Mouse (Mus musculus) heart, embryonic 14.5 days (tissue): Measurements from ENCODE around the gene Gm39653. TPM values are rescaled to one million over a fixed set of nuclear protein-coding genes. Genes with fewer than 3 reads are reported as not detected.
"Not testable (repeated sequence)": the region's sequence is repeated elsewhere in the genome, so short reads cannot be mapped to it uniquely, and the experiment has no call there.

Experiments used
- ATAC-seq: fragments of 200-750 bp; cut with Nextera tagmentation; 2 replicates; pipeline ENCODE4 v1.8.0; 2017; ENCODE audit warnings: low read depth, moderate TSS enrichment; ENCODE audit not compliant: insufficient number of reproducible peaks, insufficient read depth, low FRiP score
- H3K27ac ChIP-seq, 2 experiments: fragments of 200-500 bp in 1 of 2; fragments of 300-500 bp in 1 of 2; sonication (generic) in 1 of 2; replicated peaks in 1 of 2; 2 replicates each; pipeline ENCODE4 v1.5.1; 2012 to 2014; ENCODE audit warnings: low read depth in 2 of 2, low read length in 2 of 2, control low read depth in 1 of 2, mild to moderate bottlenecking in 1 of 2, mixed read lengths in 1 of 2; ENCODE audit not compliant: control insufficient read depth in 1 of 2, insufficient read depth in 1 of 2
- H3K27me3 ChIP-seq: fragments of 300-500 bp; sonication (generic); 2 replicates; pipeline ENCODE4 v1.6.1; 2014; ENCODE audit warnings: mild to moderate bottlenecking, low read length, control low read depth; ENCODE audit not compliant: control insufficient read depth, insufficient read depth
- H3K36me3 ChIP-seq: fragments of 300-500 bp; sonication (generic); 2 replicates; pipeline ENCODE4 v1.6.1; 2014; ENCODE audit warnings: mild to moderate bottlenecking, control low read depth, low read length, mixed read lengths; ENCODE audit not compliant: control insufficient read depth, insufficient read depth
- H3K4me1 ChIP-seq, 2 experiments: fragments of 200-500 bp in 1 of 2; fragments of 300-500 bp in 1 of 2; sonication (generic) in 1 of 2; 2 replicates each; pipeline ENCODE4 v1.6.1; 2012 to 2014; ENCODE audit warnings: low read length in 2 of 2, control low read depth in 1 of 2, mixed read lengths in 1 of 2; ENCODE audit not compliant: control insufficient read depth in 2 of 2, insufficient read depth in 2 of 2
- H3K4me2 ChIP-seq: fragments of 300-500 bp; sonication (generic); 2 replicates; pipeline ENCODE4 v1.6.1; 2014; ENCODE audit warnings: mild to moderate bottlenecking, low read length
- H3K4me3 ChIP-seq, 2 experiments: fragments of 200-500 bp in 1 of 2; fragments of 300-500 bp in 1 of 2; sonication (generic) in 1 of 2; 2 replicates each; pipeline ENCODE4 v1.5.1; 2012 to 2014; ENCODE audit warnings: low read length in 2 of 2, mild to moderate bottlenecking in 2 of 2, control low read depth in 1 of 2, low read depth in 1 of 2, moderate library complexity in 1 of 2; ENCODE audit not compliant: control insufficient read depth in 1 of 2, insufficient read depth in 1 of 2
- H3K9ac ChIP-seq: fragments of 300-500 bp; sonication (generic); 2 replicates; pipeline ENCODE4 v1.6.1; 2014; ENCODE audit warnings: mild to moderate bottlenecking, low read length
- H3K9me3 ChIP-seq: fragments of 300-500 bp; sonication (generic); 2 replicates; pipeline ENCODE4 v1.6.1; 2016; ENCODE audit warnings: low read length, control low read depth; ENCODE audit not compliant: control insufficient read depth
- WGBS: fragments of 180-500 bp; shearing (Covaris S2); extraction: QIAGEN DNeasy Blood & Tissue Kit; methylation state at CpG from one replicate; pipeline ENCODE4 v1.1.7; 2014; 5-methylcytosine and 5-hydroxymethylcytosine counted together
- polyA plus RNA-seq: library from polyadenylated mRNA; unstranded; fragments of >200 nt; fragmentation: Nextera tagmentation; extraction: Ambion mirVana; gene quantifications from 2 replicates; pipeline ENCODE4 v1.2.1, GENCODE M21; 2014

The Gm39653 gene
- polyA plus RNA-seq, 1 experiment from 2014 or later: not detected

DNA sequence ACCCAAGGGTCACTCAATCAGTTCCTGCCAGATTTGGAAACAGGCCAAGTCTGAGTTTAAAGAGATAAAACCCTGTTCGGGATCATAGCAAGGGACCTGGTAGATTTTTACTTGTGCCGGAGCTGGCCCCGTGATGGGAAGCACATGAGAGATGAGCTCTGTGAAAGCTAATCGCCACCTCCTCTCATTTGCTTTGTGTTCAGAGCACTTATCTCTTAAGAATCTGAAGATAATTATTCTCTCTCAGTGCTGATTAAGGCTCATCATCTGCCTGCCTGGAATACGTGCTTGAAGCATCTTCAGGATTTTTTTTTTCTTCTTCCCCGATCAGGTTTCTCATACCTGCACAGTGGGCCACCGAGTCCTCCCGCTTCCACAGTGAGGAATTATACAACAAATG, 36.6 kb upstream of the Gm39653 start:
- Histone ChIP-seq H3K36me3 (no peaks in the 10 kb centered on the region), H3K4me1 (no peaks in the 10 kb centered on the region), H3K4me2 (no peak overlapping the region), H3K9me3 (no peaks in the 10 kb centered on the region), H3K27ac (no peak overlapping the region), H3K9ac (no peak overlapping the region), H3K4me3 (no peak overlapping the region), H3K27me3 (no peaks in the 10 kb centered on the region)
- no peak for ATAC-seq
- WGBS: 64% methylated on average over 8 of the region's 8 CpGs

DNA sequence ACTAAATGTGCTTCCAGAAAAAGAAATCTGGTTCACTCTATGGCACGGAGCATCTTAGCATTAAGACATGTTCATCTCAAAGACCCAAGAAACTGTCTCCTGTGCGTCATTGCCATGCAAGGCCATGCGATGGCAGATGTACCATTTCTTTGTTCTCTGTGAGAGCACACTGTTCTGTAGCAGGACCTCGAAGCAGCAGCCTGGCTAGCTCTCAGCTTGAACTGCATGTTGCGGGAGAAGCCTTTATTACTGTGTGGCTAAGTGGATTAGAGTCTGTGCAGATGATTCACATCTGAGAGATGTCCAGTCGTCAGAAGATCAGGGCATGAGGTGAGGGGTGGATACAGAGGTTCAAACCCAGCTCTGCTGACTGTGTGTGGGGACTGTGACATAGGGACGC, 28.9 kb upstream of the Gm39653 start:
- H3K9ac ChIP-seq: no peak overlapping the region
- ATAC-seq: no peak
- 74% methylated on average over 7 of the region's 7 CpGs for WGBS
- H3K27ac ChIP-seq: no peak overlapping the region
- H3K27me3 ChIP-seq: no peaks in the 10 kb centered on the region
- H3K4me1 ChIP-seq: no peaks in the 10 kb centered on the region
- no peaks in the 10 kb centered on the region for H3K36me3 ChIP-seq
- H3K4me2 ChIP-seq: no peak overlapping the region
- H3K4me3 ChIP-seq: no peak overlapping the region
- no peaks in the 10 kb centered on the region for H3K9me3 ChIP-seq

DNA sequence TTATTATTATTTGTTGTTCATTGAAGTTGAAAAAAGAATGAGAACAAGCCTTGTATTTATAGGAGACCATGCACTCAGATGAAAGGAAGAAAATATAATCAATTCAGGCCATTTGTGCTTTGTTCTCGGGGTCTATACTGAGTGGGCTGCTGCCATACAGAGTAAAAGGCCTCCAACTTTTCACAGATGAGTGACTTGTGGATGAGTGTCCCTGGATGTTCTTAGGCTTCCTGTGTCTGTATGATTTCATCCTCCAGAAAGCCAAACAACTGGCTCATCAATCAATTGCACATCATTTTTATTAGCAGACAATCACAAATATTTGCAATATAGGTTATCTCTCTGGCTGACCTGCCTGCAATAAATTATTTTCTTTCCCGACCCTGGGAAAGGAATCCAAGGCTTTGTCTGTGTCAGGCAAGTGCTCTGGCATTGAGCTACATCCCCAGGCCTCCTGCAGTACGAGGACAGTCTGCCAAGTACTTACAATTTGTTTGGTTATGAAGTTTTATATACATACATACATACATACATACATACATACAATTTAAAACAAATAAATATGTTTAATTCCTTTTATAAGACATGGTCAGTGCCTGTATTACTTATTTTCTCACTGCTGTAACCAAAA, 11.8 kb upstream of the Gm39653 start:
- Histone ChIP-seq H3K4me2 (no peak overlapping the region), H3K36me3 (no peaks in the 10 kb centered on the region), H3K9me3 (0 out of 2 replicates have a peak, but pooled peaks cover 2% of the 10 kb centered on the region), H3K27ac (no peak overlapping the region), H3K9ac (no peak overlapping the region), H3K4me3 (no peak overlapping the region), H3K4me1 (no peaks in the 10 kb centered on the region), H3K27me3 (no peaks in the 10 kb centered on the region)
- WGBS: 47% methylated on average over 3 of the region's 3 CpGs
- no peak for ATAC-seq

DNA sequence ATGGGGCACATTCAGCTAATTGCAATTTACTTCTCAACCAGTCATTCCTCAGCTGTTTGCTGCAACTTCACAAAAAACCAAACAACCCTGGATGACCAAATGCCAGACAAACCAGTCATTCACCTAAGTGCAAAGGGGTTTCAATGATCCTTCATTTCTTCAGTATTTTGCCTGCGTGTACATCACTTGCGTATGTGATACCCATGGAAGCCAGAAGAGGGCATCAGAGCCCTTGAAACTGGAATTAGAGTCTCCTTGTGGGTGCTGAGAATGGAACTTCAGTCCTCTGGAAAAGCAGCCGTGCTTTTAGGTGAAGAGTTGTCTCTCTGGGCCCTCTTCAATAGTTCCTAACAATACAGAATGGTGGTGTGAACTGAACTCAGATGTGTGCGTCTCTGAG, 6.2 kb upstream of the Gm39653 start:
- no peak overlapping the region for H3K4me2 ChIP-seq
- no peak overlapping the region for H3K4me3 ChIP-seq
- no peak overlapping the region for H3K27ac ChIP-seq
- no peaks in the 10 kb centered on the region for H3K27me3 ChIP-seq
- 0 out of 2 replicates have a peak, but pooled peaks cover 4% of the 10 kb centered on the region for H3K9me3 ChIP-seq
- H3K9ac ChIP-seq: no peak overlapping the region
- no peak for ATAC-seq
- 80% methylated on average over 4 of the region's 4 CpGs for WGBS
- H3K4me1 ChIP-seq: no peaks in the 10 kb centered on the region
- H3K36me3 ChIP-seq: no peaks in the 10 kb centered on the region

DNA sequence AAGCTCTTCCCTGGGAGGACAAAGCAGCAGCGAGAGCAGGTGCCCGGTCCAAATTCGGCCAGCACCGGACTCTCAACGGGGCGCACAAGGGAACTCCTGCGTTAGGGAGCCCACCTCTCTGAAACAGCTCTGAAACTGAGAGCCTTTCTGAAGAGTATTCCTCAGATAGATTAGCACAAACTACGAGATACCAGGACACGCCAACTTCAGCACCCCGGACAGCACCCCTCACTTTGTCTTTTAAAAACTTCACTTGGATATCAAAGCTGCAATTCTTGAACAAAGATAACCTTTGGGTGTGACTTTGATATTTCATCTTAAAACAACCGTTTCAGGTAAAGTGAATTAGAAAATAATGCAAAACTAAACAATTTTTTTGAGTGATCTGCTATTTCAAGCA, 1.2 kb upstream of the Gm39653 start:
- Histone ChIP-seq H3K4me1 (no peaks in the 10 kb centered on the region), H3K36me3 (no peaks in the 10 kb centered on the region), H3K4me3 (no peak overlapping the region), H3K9me3 (0 out of 2 replicates have a peak, but pooled peaks cover 2% of the 10 kb centered on the region), H3K4me2 (no peak overlapping the region), H3K27ac (no peak overlapping the region), H3K27me3 (no peaks in the 10 kb centered on the region), H3K9ac (no peak overlapping the region)
- 1% methylated on average over 11 of the region's 11 CpGs for WGBS
- no peak for ATAC-seq

DNA sequence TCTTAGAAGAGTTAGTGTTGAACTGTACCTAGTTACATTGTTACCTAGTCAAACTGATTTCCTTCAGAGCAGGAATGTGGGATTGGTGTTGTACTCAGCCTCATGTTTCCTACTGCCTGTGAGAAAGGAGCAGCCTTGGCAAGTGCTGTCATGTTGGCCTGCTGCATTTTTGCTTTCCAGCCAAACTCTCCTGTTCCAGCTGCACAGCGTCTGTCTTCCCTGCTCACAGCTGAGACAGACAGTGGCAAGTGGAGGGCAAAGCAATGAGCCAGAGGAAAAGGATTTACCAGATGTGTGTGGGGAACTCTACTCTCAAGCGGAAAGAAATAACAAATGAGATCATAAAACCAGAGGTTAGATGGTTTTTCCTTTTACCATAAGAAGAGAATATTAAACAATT, 12.4 kb downstream of the Gm39653 start:
- ATAC-seq: no peak
- no peaks in the 10 kb centered on the region; the same call in none of the 2 replicates for H3K9me3 ChIP-seq
- H3K4me3 ChIP-seq: no peak overlapping the region
- H3K36me3 ChIP-seq: no peaks in the 10 kb centered on the region
- 37% methylated on average over 2 of the region's 2 CpGs for WGBS
- no peak overlapping the region for H3K27ac ChIP-seq
- H3K4me2 ChIP-seq: no peak overlapping the region
- no peaks in the 10 kb centered on the region for H3K4me1 ChIP-seq
- no peaks in the 10 kb centered on the region for H3K27me3 ChIP-seq
- no peak overlapping the region for H3K9ac ChIP-seq

DNA sequence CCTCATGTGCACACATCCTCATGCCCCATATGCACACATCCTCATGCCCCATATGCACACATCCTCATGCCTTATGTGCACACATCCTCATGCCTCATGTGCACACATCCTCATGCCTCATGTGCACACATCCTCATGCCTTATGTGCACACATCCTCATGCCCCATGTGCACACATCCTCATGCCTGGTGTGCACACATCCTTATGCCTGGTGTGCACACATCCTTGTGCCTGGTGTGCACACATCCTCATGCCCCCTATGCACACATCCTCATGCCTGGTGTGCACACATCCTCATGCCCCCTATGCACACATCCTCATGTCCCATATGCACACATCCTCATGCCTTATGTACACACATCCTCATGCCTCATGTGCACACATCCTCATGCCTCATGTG, 14.6 kb downstream of the Gm39653 start:
- not testable (repeated sequence) for H3K27me3 ChIP-seq, H3K4me3 ChIP-seq, H3K4me2 ChIP-seq, H3K4me1 ChIP-seq, H3K36me3 ChIP-seq, ATAC-seq, H3K9me3 ChIP-seq, H3K9ac ChIP-seq, H3K27ac ChIP-seq

DNA sequence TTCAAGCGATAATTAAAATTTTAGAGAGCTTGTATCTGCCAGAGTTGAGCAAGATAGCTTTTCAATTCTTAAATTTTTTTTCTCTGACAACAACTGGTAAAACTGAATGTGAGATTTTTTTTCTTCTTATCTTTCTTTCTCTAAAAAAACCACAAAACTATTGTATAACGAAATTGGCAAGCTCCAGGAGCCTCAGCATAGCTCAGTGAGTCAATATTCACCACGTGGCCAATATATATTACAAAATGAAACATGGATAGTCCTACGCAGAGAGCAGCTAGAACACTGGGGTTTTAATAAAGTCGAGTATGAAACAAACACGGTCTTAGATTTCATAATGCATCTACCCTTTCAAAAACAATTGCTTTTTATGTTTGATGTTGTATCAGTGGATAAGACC, 24.2 kb downstream of the Gm39653 start:
- no peaks in the 10 kb centered on the region for H3K36me3 ChIP-seq
- H3K27ac ChIP-seq: no peak overlapping the region
- WGBS: 70% methylated on average over 6 of the region's 6 CpGs
- no peak overlapping the region for H3K4me3 ChIP-seq
- H3K9me3 ChIP-seq: no peaks in the 10 kb centered on the region
- H3K9ac ChIP-seq: no peak overlapping the region
- H3K4me1 ChIP-seq: no peaks in the 10 kb centered on the region
- H3K4me2 ChIP-seq: no peak overlapping the region
- ATAC-seq: no peak
- no peaks in the 10 kb centered on the region for H3K27me3 ChIP-seq
